Mouse (Mus musculus) cerebellum, postnatal 25 days (tissue): ENCODE results near the gene Tmco5.
"Not testable (repeated sequence)": the region's sequence is repeated elsewhere in the genome, so short reads cannot be mapped to it uniquely, and the experiment has no call there.

Experiments used
- DNase-seq, 2 experiments: peaks; one replicate each; pipeline ENCODE4 v3.0.0; 2021; ENCODE audit warnings: mixed read lengths in 2 of 2

The Tmco5 gene

GRCm38 (mm10) chr2:116923684-116924083, 45.2 kb downstream of the Tmco5 start:
- no peak for DNase-seq

- no peak for DNase-seq
Measured at GRCm38 (mm10) chr2:116924292-116924691, 45.8 kb downstream of the Tmco5 start.

GRCm38 (mm10) chr2:116925230-116925629, 46.7 kb downstream of the Tmco5 start:
- DNase-seq: no peak

- DNase-seq: no peak
Measured at GRCm38 (mm10) chr2:116932218-116932617, 53.7 kb downstream of the Tmco5 start.

GRCm38 (mm10) chr2:116934236-116934635, 55.7 kb downstream of the Tmco5 start:
- DNase-seq: not testable (repeated sequence)

- DNase-seq: no peak
Measured at GRCm38 (mm10) chr2:116934776-116935175, 56.3 kb downstream of the Tmco5 start.

- DNase-seq: no peak
Measured at GRCm38 (mm10) chr2:116936371-116936770, 57.9 kb downstream of the Tmco5 start.

GRCm38 (mm10) chr2:116937166-116937565, 58.7 kb downstream of the Tmco5 start:
- DNase-seq: no peak

- no peak for DNase-seq
Measured at GRCm38 (mm10) chr2:116941816-116942215, 63.3 kb downstream of the Tmco5 start.
